Mouse (Mus musculus): Measurements from ENCODE around the gene Caln1. TPM values are rescaled to one million over a fixed set of nuclear protein-coding genes. Genes with fewer than 3 reads are reported as not detected.

Caln1 gene
- not detected for total RNA-seq (2023)

GRCm38 (mm10) chr5:130369237-130369636, at the start of gene Caln1:
Caln1 (plus strand) TSS chr5:130369455.

GRCm38 (mm10) chr5:130384222-130384912, 15.1 kb downstream of the Caln1 start, which contains the start of gene A330070K13Rik:
A330070K13Rik (minus strand) TSS chr5:130384631.

Other genes starting within 250 kb of the Caln1 start
- gene Kctd7, start 224.6 kb upstream of the Caln1 start, total RNA-seq (2023): 1.3 TPM
- 39.0 TPM for gene Rabgef1, start 197.7 kb upstream of the Caln1 start, total RNA-seq (2023)
- 66.2 TPM for gene Tmem248, start 152.4 kb upstream of the Caln1 start, total RNA-seq (2023)
- gene Sbds, start 113.9 kb upstream of the Caln1 start, total RNA-seq (2023): 103 TPM
- 18.6 TPM for gene Tyw1, start 113.8 kb upstream of the Caln1 start, total RNA-seq (2023)
- not detected for gene A330070K13Rik, start 15.2 kb downstream of the Caln1 start, total RNA-seq (2023)

Data from CD4-positive naive resting alpha-beta T cell, adult 76 days (primary cell).